Mouse (Mus musculus) stomach, postnatal 0 days (tissue): Measurements from ENCODE around the gene Tpbgl. TPM values are rescaled to one million over a fixed set of nuclear protein-coding genes. Genes with fewer than 3 reads are reported as not detected.

Experiments
- ATAC-seq: fragments of 200-750 bp; cut with Nextera tagmentation; 2 replicates; pipeline ENCODE4 v1.8.0; 2017; ENCODE audit not compliant: low FRiP score, low TSS enrichment
- DNase-seq: peaks from one replicate; pipeline ENCODE4 v3.0.0-alpha.2; 2016; ENCODE audit warnings: low spot score
- H3K27ac ChIP-seq: fragments of 300-500 bp; sonication (generic); replicated peaks from 2 replicates; pipeline ENCODE4 v1.5.1; 2014; ENCODE audit warnings: mild to moderate bottlenecking, control low read depth
- H3K27me3 ChIP-seq: fragments of 300-500 bp; sonication (generic); 2 replicates; pipeline ENCODE4 v1.6.1; 2014; ENCODE audit warnings: low read length; ENCODE audit not compliant: control insufficient read depth, insufficient read depth
- H3K36me3 ChIP-seq: fragments of 300-500 bp; sonication (generic); 2 replicates; pipeline ENCODE4 v1.6.1; 2014; ENCODE audit warnings: low read length, mixed read lengths; ENCODE audit not compliant: control insufficient read depth, insufficient read depth
- H3K4me1 ChIP-seq: fragments of 300-500 bp; sonication (generic); replicated peaks from 2 replicates; pipeline ENCODE4 v1.6.1; 2014; ENCODE audit warnings: antibody characterized with exemption; ENCODE audit not compliant: control insufficient read depth, insufficient read depth
- H3K4me2 ChIP-seq: fragments of 300-500 bp; sonication (generic); replicated peaks from 2 replicates; pipeline ENCODE4 v1.6.1; 2014; ENCODE audit warnings: low read depth, mild to moderate bottlenecking, control low read depth, moderate library complexity
- H3K4me3 ChIP-seq: fragments of 300-500 bp; sonication (generic); 2 replicates; pipeline ENCODE4 v1.5.1; 2014; ENCODE audit warnings: low read depth, low read length, control low read depth
- H3K9ac ChIP-seq: fragments of 300-500 bp; sonication (generic); 2 replicates; pipeline ENCODE4 v1.6.1; 2014; ENCODE audit warnings: mild to moderate bottlenecking, low read length, control low read depth, mixed read lengths
- H3K9me3 ChIP-seq: fragments of 300-500 bp; sonication (generic); 2 replicates; pipeline ENCODE4 v1.6.1; 2016; ENCODE audit warnings: low read length; ENCODE audit not compliant: control insufficient read depth
- CTCF ChIP-seq: IDR thresholded peaks from 2 replicates; pipeline ENCODE4 v1.5.1; 2016; ENCODE audit warnings: antibody characterized with exemption, low read depth, mild to moderate bottlenecking, moderate library complexity
- EP300 ChIP-seq: optimal IDR thresholded peaks from 2 replicates; pipeline ENCODE3; 2016; ENCODE audit warnings: antibody characterized with exemption
- WGBS: fragments of 180-500 bp; shearing (Covaris S2); extraction: QIAGEN DNeasy Blood & Tissue Kit; methylation state at CpG from one replicate; pipeline ENCODE4 v1.1.7; 2014; 5-methylcytosine and 5-hydroxymethylcytosine counted together
- polyA plus RNA-seq: library from polyadenylated mRNA; unstranded; fragments of >200 nt; fragmentation: Nextera tagmentation; extraction: Ambion mirVana; gene quantifications from 2 replicates; pipeline ENCODE4 v1.2.1, GENCODE M21; 2015

Gene Tpbgl
- polyA plus RNA-seq, 1 experiment from 2014 or later = 1.5 TPM

DNA sequence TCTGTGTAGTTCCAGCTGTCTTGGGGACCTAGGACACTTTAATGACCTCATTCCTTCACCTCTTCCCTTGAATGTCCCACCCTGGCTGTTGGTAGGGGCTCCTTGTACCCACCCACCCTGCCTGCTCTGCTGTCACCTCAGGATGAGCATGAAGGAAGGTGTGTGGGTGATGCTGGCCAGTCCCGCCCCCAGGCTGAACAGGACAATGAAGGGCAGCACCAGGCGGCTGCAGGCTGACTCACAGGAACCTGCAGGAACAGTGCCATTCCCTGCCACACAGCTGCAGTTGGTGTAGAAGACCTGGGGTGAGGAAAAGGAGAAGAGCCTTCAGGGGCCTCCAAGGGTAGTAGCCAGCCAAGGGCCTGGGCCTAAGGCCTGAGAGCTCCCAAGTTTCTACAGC lies 35.4 kb upstream of the Tpbgl start:
- TF ChIP-seq EP300 (no peak), CTCF (no peak)

DNA sequence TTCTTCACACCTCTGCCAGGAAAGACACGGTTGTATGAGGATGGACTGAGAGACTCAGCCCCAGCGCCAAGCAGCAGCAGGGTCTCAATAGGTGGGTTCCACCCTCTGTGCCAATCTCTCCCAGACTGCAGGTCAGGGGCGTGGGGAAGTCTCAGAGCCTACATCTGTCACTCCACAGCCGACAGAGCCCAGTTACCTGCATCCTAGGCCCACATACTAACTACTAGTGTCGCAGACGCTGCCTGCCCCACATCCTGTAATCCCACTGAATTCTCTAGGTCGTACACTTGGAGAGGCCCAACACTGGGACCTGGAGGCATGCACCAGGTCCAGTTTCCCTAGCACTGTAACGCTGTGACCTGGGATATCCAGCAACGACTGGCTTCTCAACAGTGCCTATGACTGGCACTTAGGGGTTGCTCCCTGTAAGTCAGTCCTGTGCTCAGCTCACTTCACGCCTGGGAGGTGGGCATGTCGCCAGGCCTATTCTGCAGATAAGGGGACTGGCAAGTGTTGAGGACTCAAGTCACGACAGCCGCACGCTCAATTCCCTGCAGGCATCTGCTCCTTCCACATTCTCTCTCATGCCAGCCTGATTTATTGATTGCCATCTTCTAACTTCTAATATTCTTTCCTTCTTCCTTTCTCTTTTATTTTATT lies 34.8 kb upstream of the Tpbgl start:
- H3K36me3 ChIP-seq = no peaks in the 10 kb centered on the region
- no peaks in the 10 kb centered on the region for H3K9me3 ChIP-seq
- H3K27me3 ChIP-seq = no peaks in the 10 kb centered on the region
- ATAC-seq (no peak), DNase-seq (no peak)
- no peak overlapping the region for H3K4me2 ChIP-seq
- H3K4me1 ChIP-seq = no peaks in the 10 kb centered on the region
- TF ChIP-seq CTCF (no peak), EP300 (no peak)
- 77% methylated on average over 14 of the region's 14 CpGs for WGBS
- H3K27ac ChIP-seq = no peak overlapping the region
- no peak overlapping the region for H3K4me3 ChIP-seq
- no peak overlapping the region for H3K9ac ChIP-seq

More for the DNA sequence above, 35.4 kb upstream of the Tpbgl start:
- 53% methylated on average over 2 of the region's 2 CpGs for WGBS
- H3K9ac ChIP-seq = no peak overlapping the region
- DNase-seq (no peak), ATAC-seq (no peak)
- no peak overlapping the region for H3K4me2 ChIP-seq
- no peaks in the 10 kb centered on the region for H3K4me1 ChIP-seq
- no peaks in the 10 kb centered on the region for H3K27me3 ChIP-seq
- H3K4me3 ChIP-seq = no peak overlapping the region
- no peak overlapping the region for H3K27ac ChIP-seq
- no peaks in the 10 kb centered on the region for H3K9me3 ChIP-seq
- no peaks in the 10 kb centered on the region for H3K36me3 ChIP-seq

DNA sequence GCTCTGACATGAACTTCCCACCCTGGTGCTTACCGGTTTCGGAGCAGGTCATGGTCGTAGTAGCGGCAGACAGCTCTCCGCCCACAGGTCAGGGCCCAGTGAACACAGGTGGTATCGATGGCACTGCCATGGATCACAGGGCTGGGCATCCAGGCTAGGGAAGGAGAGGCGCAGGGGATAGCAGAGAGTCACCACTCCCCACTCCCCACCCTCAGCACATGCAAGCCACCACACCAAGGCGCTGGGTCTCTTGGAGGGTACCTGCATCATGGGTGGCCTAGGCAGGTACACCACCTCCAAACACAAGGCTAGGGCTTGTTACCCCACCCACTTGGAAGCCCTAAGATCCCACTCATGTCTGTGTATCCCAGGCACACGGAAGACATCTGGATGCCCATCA lies 34.2 kb upstream of the Tpbgl start:
- Histone ChIP-seq H3K4me2 (no peak overlapping the region), H3K4me1 (no peaks in the 10 kb centered on the region), H3K27ac (no peak overlapping the region), H3K9me3 (no peaks in the 10 kb centered on the region), H3K36me3 (no peaks in the 10 kb centered on the region), H3K4me3 (no peak overlapping the region), H3K27me3 (no peaks in the 10 kb centered on the region), H3K9ac (no peak overlapping the region)
- DNase-seq = no peak
- 82% methylated on average over 9 of the region's 9 CpGs for WGBS
- no peak for ATAC-seq
- TF ChIP-seq CTCF (no peak), EP300 (no peak)

DNA sequence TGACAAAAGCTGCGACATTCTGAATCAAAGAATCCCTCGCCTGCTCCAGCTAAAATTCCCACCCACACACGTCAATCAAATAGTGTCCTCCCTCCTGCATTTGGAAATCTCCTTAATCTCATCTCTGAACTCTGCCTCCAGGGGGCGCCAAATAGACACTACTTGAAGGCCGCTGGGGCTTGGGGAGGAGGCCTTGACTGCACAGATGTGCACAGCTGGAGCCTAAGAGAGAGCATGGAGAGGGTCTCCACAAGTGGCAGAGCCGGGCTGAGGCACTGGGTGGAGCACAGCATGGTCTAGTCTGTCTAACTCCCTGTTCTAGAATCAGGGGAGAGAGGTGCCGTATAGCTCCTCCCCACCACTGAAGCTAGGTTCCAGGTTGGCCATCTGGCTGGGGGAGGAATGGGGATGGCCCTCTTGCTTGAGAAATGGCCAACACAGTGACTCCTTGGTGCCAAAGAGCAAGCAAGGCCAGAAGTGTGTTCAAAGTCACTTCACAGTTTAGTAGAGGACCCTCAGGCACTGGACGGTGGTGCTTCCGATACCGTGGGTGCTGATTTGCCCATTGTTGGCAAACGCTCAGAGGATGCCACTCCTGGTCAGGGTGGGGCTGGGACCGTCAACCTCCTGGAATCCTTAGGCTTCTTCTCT lies 32.6 kb upstream of the Tpbgl start:
- 42% methylated on average over 12 of the region's 12 CpGs for WGBS
- Histone ChIP-seq H3K4me2 (no peak overlapping the region), H3K9ac (no peak overlapping the region), H3K9me3 (no peaks in the 10 kb centered on the region), H3K27me3 (no peaks in the 10 kb centered on the region), H3K4me3 (no peak overlapping the region), H3K27ac (no peak overlapping the region), H3K36me3 (no peaks in the 10 kb centered on the region), H3K4me1 (no peaks in the 10 kb centered on the region)
- ATAC-seq = peak; percentile 65; the same call in 1 of the 2 replicates
- peak; percentile 76 for DNase-seq
- TF ChIP-seq EP300 = no peak
- peak; percentile 92 for TF ChIP-seq CTCF

DNA sequence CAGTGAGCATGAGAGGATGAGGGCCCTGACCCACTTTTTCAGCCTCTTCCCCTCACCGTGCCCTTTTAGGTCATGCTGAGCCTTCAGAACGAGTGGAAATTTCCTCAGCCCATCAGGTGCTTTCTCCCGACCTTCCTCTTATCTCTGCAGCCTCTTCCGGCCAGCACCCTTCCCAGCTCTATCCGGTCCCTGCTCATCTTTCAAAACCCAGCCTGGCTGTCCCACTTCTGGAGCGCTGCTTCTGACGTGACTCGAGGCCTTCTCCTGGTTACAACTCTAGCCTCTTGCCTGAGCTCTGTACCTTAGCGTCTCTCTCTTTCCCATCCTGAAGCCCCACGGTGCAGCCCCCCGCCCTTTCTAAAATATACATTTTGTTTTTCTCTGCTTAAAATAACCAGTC lies 27.3 kb upstream of the Tpbgl start:
- no peak for ATAC-seq
- Histone ChIP-seq H3K4me3 (no peak overlapping the region), H3K27me3 (no peaks in the 10 kb centered on the region), H3K27ac (no peak overlapping the region), H3K36me3 (no peaks in the 10 kb centered on the region), H3K9me3 (no peaks in the 10 kb centered on the region), H3K9ac (no peak overlapping the region), H3K4me2 (no peak overlapping the region), H3K4me1 (no peaks in the 10 kb centered on the region)
- no peak for DNase-seq
- TF ChIP-seq CTCF (no peak), EP300 (no peak)
- WGBS = 69% methylated on average over 11 of the region's 11 CpGs

DNA sequence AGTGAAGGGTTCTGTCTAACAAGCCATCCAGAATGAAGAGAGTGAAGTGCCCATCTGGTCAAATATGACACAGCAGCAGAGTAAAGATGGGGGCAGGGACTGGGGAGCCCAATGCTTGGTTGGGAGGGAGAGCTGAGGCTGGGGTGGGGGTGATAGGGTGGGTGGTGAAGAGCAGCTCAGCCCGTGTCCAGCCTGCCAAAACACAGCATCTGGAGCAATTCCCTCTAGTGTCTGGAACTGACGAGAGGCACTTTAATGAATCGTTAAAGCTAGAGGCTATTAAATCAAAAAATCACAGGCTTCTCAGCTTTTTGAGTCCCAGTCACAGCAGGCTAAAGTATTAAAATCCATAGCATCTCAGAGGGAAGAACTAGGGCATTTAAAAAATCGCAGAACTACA lies 22.7 kb upstream of the Tpbgl start:
- H3K9ac ChIP-seq = no peak overlapping the region
- H3K4me3 ChIP-seq = no peak overlapping the region
- no peaks in the 10 kb centered on the region for H3K4me1 ChIP-seq
- ATAC-seq = no peak
- WGBS = 69% methylated on average over 4 of the region's 4 CpGs
- TF ChIP-seq CTCF (no peak), EP300 (no peak)
- no peak for DNase-seq
- no peaks in the 10 kb centered on the region for H3K27me3 ChIP-seq
- H3K4me2 ChIP-seq = no peak overlapping the region
- no peak overlapping the region for H3K27ac ChIP-seq
- no peaks in the 10 kb centered on the region for H3K36me3 ChIP-seq
- no peaks in the 10 kb centered on the region for H3K9me3 ChIP-seq
